ENCODE assay signal across 10 mouse cellular contexts in the genomic region with DNA sequence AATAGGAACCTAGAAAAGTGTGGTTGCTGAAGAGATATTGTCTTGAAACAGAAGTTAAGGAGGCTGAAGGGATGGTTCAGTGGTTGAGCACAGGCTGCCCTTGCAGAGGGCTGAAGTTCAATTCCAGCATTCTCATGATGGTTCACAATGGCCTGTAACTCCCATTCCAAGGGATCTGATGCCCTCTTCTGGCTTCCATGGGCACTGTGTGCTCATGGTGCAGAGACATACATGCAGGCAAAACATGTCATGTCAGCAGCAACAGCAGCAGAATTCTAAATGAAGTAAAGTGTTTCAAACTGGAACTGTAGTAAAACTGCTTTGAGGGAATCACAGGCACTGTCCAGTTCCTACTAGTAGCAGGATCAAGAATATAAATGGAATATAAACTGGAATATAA.
DNase-seq lines count a peak whose midpoint lies in the region; TF ChIP-seq lines count a peak whose summit lies in the region.
"Had no signal": no experiment of that assay in that cellular context is flagged by ENCODE, and none has a peak within 500 bp of the region (broad histone marks: within the 10 kb centered on the region; RNA-seq: fewer than 3 reads in every experiment).

No protein-coding gene starts in this region.

- no peaks in the 10 kb centered on the region for H3K27me3 ChIP-seq in heart, adult 2 months (ENCODE audit: control insufficient read depth, insufficient read depth, low read length)
- H3K27me3 ChIP-seq in cerebellum, adult 2 months (ENCODE audit: control insufficient read depth, insufficient read depth, low read length), result no peaks in the 10 kb centered on the region

- H3K9ac ChIP-seq in heart, adult 2 months (ENCODE audit: low read depth, low read length), result no peak overlapping the region

- H3K79me2 ChIP-seq in heart, adult 2 months (replicated peaks; ENCODE audit: control insufficient read depth, insufficient read depth, low read length), result no peaks in the 10 kb centered on the region

- no peak for TF ChIP-seq POLR2A in heart, adult 2 months (IDR thresholded peaks at IDR 0.05; ENCODE audit: insufficient read depth, low read depth, low read length)
- TF ChIP-seq POLR2A in cerebellum, adult 2 months (IDR thresholded peaks at IDR 0.05; ENCODE audit: borderline replicate concordance, insufficient read depth, low read length), result no peak

- no peak for DNase-seq in heart, adult 2 months
- no peak for DNase-seq in heart, adult 9 months (ENCODE audit: low spot score in 2 of 2)
- peak; percentile 68 for DNase-seq in 3T3-L1 (ENCODE audit: low read depth, low spot score)
- peak; percentile 24 for DNase-seq in adrenal gland, postnatal 14 days
- DNase-seq in kidney, postnatal 14 days, result peak; percentile 26
- no peak for DNase-seq in B cell, adult 2 months
- DNase-seq in right cerebral cortex, adult 18-20 months, result no peak
- DNase-seq in cerebellum, adult 2 months, result no peak

- intact Hi-C loops in heart, adult 2 months (cut with DNase I), result no loop called here

- H3K4me1 ChIP-seq in heart, adult 2 months (ENCODE audit: control insufficient read depth, insufficient read depth, low read length), result no peaks in the 10 kb centered on the region
- H3K4me1 ChIP-seq in cerebellum, adult 2 months (ENCODE audit: control insufficient read depth, insufficient read depth, low read length), result no peaks in the 10 kb centered on the region

- H3K36me3 ChIP-seq in heart, adult 2 months (ENCODE audit: control insufficient read depth, insufficient read depth, low read length), result no peaks in the 10 kb centered on the region

- no peak for TF ChIP-seq EP300 in heart, adult 2 months (IDR thresholded peaks at IDR 0.05; ENCODE audit: insufficient read depth, low read depth, low read length)

- no peak overlapping the region for H3K27ac ChIP-seq in heart, adult 2 months
- no peak overlapping the region for H3K27ac ChIP-seq in cerebellum, adult 2 months (ENCODE audit: insufficient read depth, low read length)

- TF ChIP-seq CTCF in heart, adult 2 months (IDR thresholded peaks at IDR 0.05), result peak; percentile 29
- no peak for TF ChIP-seq CTCF in cerebellum, adult 2 months (IDR thresholded peaks at IDR 0.05; ENCODE audit: borderline replicate concordance, insufficient read depth, low read depth, low read length)

- H3K4me3 ChIP-seq in heart, adult 2 months, result no peak overlapping the region
- H3K4me3 ChIP-seq in cerebellum, adult 2 months (replicated peaks; ENCODE audit: insufficient read depth, low read depth, low read length), result no peak overlapping the region
- H3K4me3 ChIP-seq: erythroblast, embryonic 14.5 days; myocyte had no signal

Comparison
In these comparisons a context has a peak if more than half of its experiments do, and no peak if none do; other contexts are left out.
1. DNase-seq: peak in 3T3-L1 (single experiment), adrenal gland, postnatal 14 days (single experiment) and kidney, postnatal 14 days (single experiment); none in heart, adult 2 months (0 of 2), heart, adult 9 months (0 of 2), B cell, adult 2 months (0 of 2), right cerebral cortex, adult 18-20 months (single experiment) and cerebellum, adult 2 months (0 of 2).